Mouse (Mus musculus) E14TG2a.4 (cell line): ENCODE data around the gene Dis3l2.

Experiments
- CTCF ChIP-seq: conservative IDR thresholded peaks from 2 replicates; pipeline ENCODE4 v1.5.1; 2014; ENCODE audit warnings: low read length
- NANOG ChIP-seq: IDR thresholded peaks from 2 replicates; pipeline ENCODE4 v1.6.1; 2014; ENCODE audit warnings: borderline replicate concordance, low read length, mixed read lengths

GRCm38 (mm10) chr1:86951501-86952205 is 248.0 kb downstream of the Dis3l2 start:
- no peak for TF ChIP-seq CTCF
- no peak for TF ChIP-seq NANOG
